Mouse (Mus musculus) activated CD4-positive, CD25-positive, alpha-beta regulatory T cell (primary cell): ENCODE measurements around the gene Calml4. TPM values are rescaled to one million over a fixed set of nuclear protein-coding genes. Genes with fewer than 3 reads are reported as not detected.

Experiments used
- polyA plus RNA-seq, 2 experiments: library from polyadenylated mRNA; unstranded; fragments of 100-300 nt; shearing (Covaris generic); gene quantifications; one replicate each; pipeline ENCODE4 v1.2.1; 2017

The Calml4 gene
- 1 to 10 TPM in 1 of 2 experiments, not detected in 1; 1.7 TPM for polyA plus RNA-seq

GRCm38 (mm10) chr9:62857719-62858261 lies at the start of gene Calml4:
Calml4 (plus strand) TSS chr9:62858080.

GRCm38 (mm10) chr9:62811516-62812121 lies 46.3 kb upstream of the Calml4 start, which contains the start of gene Fem1b:
Fem1b (minus strand) TSS chr9:62811934.

GRCm38 (mm10) chr9:62838506-62839171 lies 19.2 kb upstream of the Calml4 start, which contains the start of gene Cln6:
Cln6 (plus strand) TSS chr9:62838785.

Other genes with a start within 250 kb of the Calml4 start
- under 1 TPM in 1 of 2 experiments, not detected in 1; 0.16 TPM for gene Itga11, start 180.3 kb upstream of the Calml4 start, polyA plus RNA-seq
- 10 to 100 TPM in 1 of 2 experiments, 1 to 10 TPM in 1; 6.8 to 12.2 TPM for gene Fem1b, start 46.1 kb upstream of the Calml4 start, polyA plus RNA-seq
- 10 to 100 TPM; 13.1 to 14.0 TPM for gene Cln6, start 19.3 kb upstream of the Calml4 start, polyA plus RNA-seq
- gene Pias1, start 129.8 kb downstream of the Calml4 start, polyA plus RNA-seq: 10 to 100 TPM; 88.6 to 96.4 TPM